Mouse (Mus musculus): ENCODE measurements around the gene Hnrnpa1.

Gene Hnrnpa1

GRCm38 (mm10) chr15:103240160-103241028 lies at the start of gene Hnrnpa1:
Gene Hnrnpa1, plus strand, starts transcription at chr15:103240432.
- peak; percentile 86 for DNase-seq (ENCODE audit: low spot score)

- DNase-seq (ENCODE audit: low spot score) = peak; percentile 81
These were observed 49.4 kb upstream of the Hnrnpa1 start for GRCm38 (mm10) chr15:103190531-103191462.

GRCm38 (mm10) chr15:103193606-103194005 lies 46.6 kb upstream of the Hnrnpa1 start:
- peak; percentile 66 for DNase-seq (ENCODE audit: low spot score)

GRCm38 (mm10) chr15:103196835-103197234 lies 43.4 kb upstream of the Hnrnpa1 start:
- DNase-seq (ENCODE audit: low spot score) = no peak

- DNase-seq (ENCODE audit: low spot score) = no peak
These were observed 42.4 kb upstream of the Hnrnpa1 start for GRCm38 (mm10) chr15:103197785-103198184.

GRCm38 (mm10) chr15:103202088-103202793 lies 38.0 kb upstream of the Hnrnpa1 start:
- DNase-seq (ENCODE audit: low spot score) = peak; percentile 64

GRCm38 (mm10) chr15:103205156-103205555 lies 35.1 kb upstream of the Hnrnpa1 start:
- DNase-seq (ENCODE audit: low spot score) = no peak

GRCm38 (mm10) chr15:103214149-103214548 lies 26.1 kb upstream of the Hnrnpa1 start:
- no peak for DNase-seq (ENCODE audit: low spot score)

- peak; percentile 91 for DNase-seq (ENCODE audit: low spot score)
These were observed 25.0 kb upstream of the Hnrnpa1 start for GRCm38 (mm10) chr15:103214971-103215907.

- DNase-seq (ENCODE audit: low spot score) = no peak
These were observed 24.2 kb upstream of the Hnrnpa1 start for GRCm38 (mm10) chr15:103216052-103216451.

- no peak for DNase-seq (ENCODE audit: low spot score)
These were observed 19.4 kb upstream of the Hnrnpa1 start for GRCm38 (mm10) chr15:103220785-103221184.

- no peak for DNase-seq (ENCODE audit: low spot score)
These were observed 18.8 kb upstream of the Hnrnpa1 start for GRCm38 (mm10) chr15:103221386-103221785.

GRCm38 (mm10) chr15:103224161-103224560 lies 16.1 kb upstream of the Hnrnpa1 start:
- no peak for DNase-seq (ENCODE audit: low spot score)

- DNase-seq (ENCODE audit: low spot score) = no peak
These were observed 13.2 kb upstream of the Hnrnpa1 start for GRCm38 (mm10) chr15:103227022-103227421.

- DNase-seq (ENCODE audit: low spot score) = no peak
These were observed 12.7 kb upstream of the Hnrnpa1 start for GRCm38 (mm10) chr15:103227572-103227971.

- no peak for DNase-seq (ENCODE audit: low spot score)
These were observed 11.3 kb upstream of the Hnrnpa1 start for GRCm38 (mm10) chr15:103228904-103229303.

- DNase-seq (ENCODE audit: low spot score) = no peak
These were observed 7.1 kb upstream of the Hnrnpa1 start for GRCm38 (mm10) chr15:103233119-103233518.

GRCm38 (mm10) chr15:103237295-103237694 lies 2.9 kb upstream of the Hnrnpa1 start:
- no peak for DNase-seq (ENCODE audit: low spot score)

GRCm38 (mm10) chr15:103239130-103239684 lies 1.0 kb upstream of the Hnrnpa1 start:
- DNase-seq (ENCODE audit: low spot score) = peak; percentile 91

GRCm38 (mm10) chr15:103239685-103240159 lies 510 bp upstream of the Hnrnpa1 start, which contains the start of gene Cbx5:
Gene Cbx5, minus strand, starts transcription at chr15:103239816.
- peak; percentile 97 for DNase-seq (ENCODE audit: low spot score)
